Mouse (Mus musculus) heart, embryonic 13.5 days (tissue): ENCODE results near the gene Sema3f. TPM values are rescaled to one million over a fixed set of nuclear protein-coding genes. Genes with fewer than 3 reads are reported as not detected.
A peak's percentile ranks its signal among the peaks of the same experiment; 100 is the strongest.

Experiments used
- ATAC-seq: fragments of 200-750 bp; cut with Nextera tagmentation; 2 replicates; pipeline ENCODE4 v1.8.0; 2017; ENCODE audit warnings: moderate TSS enrichment; ENCODE audit not compliant: insufficient number of reproducible peaks, low FRiP score, low TSS enrichment; ENCODE audit errors: extremely low read depth
- H3K27ac ChIP-seq: fragments of 300-500 bp; sonication (generic); replicated peaks from 2 replicates; pipeline ENCODE4 v1.5.1; 2015; ENCODE audit warnings: moderate library complexity, mild to moderate bottlenecking, inconsistent platforms
- H3K27me3 ChIP-seq: fragments of 300-500 bp; sonication (generic); replicated peaks from 2 replicates; pipeline ENCODE4 v1.6.1; 2015; ENCODE audit warnings: mild to moderate bottlenecking, inconsistent platforms
- H3K36me3 ChIP-seq: fragments of 300-500 bp; sonication (generic); 2 replicates; pipeline ENCODE4 v1.6.1; 2015; ENCODE audit warnings: mild to moderate bottlenecking, inconsistent platforms
- H3K4me1 ChIP-seq: fragments of 300-500 bp; sonication (generic); 2 replicates; pipeline ENCODE4 v1.6.1; 2015; ENCODE audit warnings: inconsistent platforms
- H3K4me2 ChIP-seq: fragments of 300-500 bp; sonication (generic); 2 replicates; pipeline ENCODE4 v1.6.1; 2015; ENCODE audit warnings: inconsistent platforms, mild to moderate bottlenecking, moderate library complexity
- H3K4me3 ChIP-seq: fragments of 300-500 bp; sonication (generic); 2 replicates; pipeline ENCODE4 v1.5.1; 2015; ENCODE audit warnings: moderate library complexity, mild to moderate bottlenecking, inconsistent platforms
- H3K9ac ChIP-seq: fragments of 300-500 bp; sonication (generic); 2 replicates; pipeline ENCODE4 v1.6.1; 2015; ENCODE audit warnings: inconsistent platforms, mild to moderate bottlenecking, moderate library complexity
- H3K9me3 ChIP-seq: fragments of 300-500 bp; sonication (generic); 2 replicates; pipeline ENCODE4 v1.6.1; 2016; ENCODE audit warnings: inconsistent platforms
- WGBS: fragments of 180-500 bp; shearing (Covaris S2); methylation state at CpG from one replicate; pipeline ENCODE4 v1.1.7; 2015; ENCODE audit warnings: mixed read lengths; 5-methylcytosine and 5-hydroxymethylcytosine counted together
- polyA plus RNA-seq: library from polyadenylated mRNA; unstranded; fragments of >200 nt; fragmentation: Nextera tagmentation; extraction: Ambion mirVana; gene quantifications from 2 replicates; pipeline ENCODE4 v1.2.1, GENCODE M21; 2015

Gene Sema3f
- polyA plus RNA-seq, 1 experiment from 2014 or later, result 6.3 TPM

DNA sequence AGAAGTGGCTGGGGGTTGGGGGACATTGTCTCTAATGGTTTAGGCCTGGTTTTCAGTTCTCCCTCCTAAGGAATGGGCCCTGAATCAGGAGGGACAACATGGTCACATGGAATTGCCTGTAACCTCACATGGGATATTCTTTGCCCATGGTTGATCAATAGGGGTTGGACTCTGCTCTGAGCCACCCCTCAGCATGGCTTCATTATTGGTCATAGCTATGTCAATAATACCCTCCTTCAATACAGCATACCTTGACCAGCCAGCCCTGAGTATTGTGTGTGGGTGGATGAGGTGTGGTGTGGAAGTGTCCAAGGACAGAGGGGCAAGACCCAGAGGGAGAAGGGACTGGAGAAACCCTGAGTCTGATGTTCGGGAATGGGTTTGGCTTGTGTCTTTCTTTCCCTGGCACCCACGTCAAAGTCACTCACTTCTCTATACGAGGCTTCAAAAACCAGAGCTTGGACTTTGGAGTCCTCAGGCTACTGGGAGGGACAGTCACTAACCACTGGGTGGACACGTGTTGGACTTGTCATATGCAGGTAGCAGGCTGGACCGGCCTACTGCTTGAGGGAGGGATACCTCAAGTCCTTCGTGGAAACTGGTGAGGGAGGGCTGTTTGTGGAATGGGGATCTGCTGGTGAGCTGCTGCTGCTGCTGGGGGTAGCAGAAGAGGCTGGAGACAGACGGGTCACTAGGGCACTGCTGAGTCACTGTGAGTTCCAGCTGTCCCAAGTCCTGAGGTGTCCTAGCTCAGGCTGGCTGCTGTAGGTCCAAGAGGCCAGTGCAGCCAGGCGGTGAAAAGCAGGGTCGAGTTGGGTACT, 35.5 kb downstream of the Sema3f start:
- no peak overlapping the region for H3K9ac ChIP-seq
- peaks cover 27% of the 10 kb centered on the region for H3K4me1 ChIP-seq
- WGBS, result 60% methylated on average over 9 of the region's 9 CpGs
- no peak overlapping the region for H3K4me3 ChIP-seq
- no peak overlapping the region for H3K4me2 ChIP-seq
- H3K27ac ChIP-seq, result no peak overlapping the region
- H3K9me3 ChIP-seq, result no peaks in the 10 kb centered on the region
- peaks cover 61% of the 10 kb centered on the region for H3K27me3 ChIP-seq
- no peak for ATAC-seq
- H3K36me3 ChIP-seq, result no peaks in the 10 kb centered on the region

DNA sequence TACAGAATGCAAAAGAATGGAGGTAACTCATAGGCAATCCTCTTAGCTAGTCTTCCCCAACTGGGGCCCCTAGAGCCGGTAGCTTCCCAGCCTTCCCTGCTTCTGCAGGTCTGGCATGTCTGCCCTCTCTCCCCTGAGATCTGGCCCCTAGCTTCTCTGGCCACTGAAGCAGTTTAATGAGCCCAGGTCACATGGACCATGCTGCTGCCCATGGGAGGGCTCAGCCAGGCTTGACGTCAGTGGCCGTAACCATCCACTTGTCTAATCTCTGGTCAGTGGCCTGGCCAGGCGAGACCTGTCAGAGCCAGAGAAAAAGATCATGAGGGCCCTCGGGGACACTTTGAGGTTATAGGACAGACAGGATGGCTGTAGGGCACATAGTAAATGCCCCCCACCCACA, 40.0 kb downstream of the Sema3f start:
- H3K27me3 ChIP-seq, result peaks cover 48% of the 10 kb centered on the region
- no peak overlapping the region for H3K4me2 ChIP-seq
- H3K9me3 ChIP-seq, result no peaks in the 10 kb centered on the region
- no peaks in the 10 kb centered on the region for H3K36me3 ChIP-seq
- peaks cover 49% of the 10 kb centered on the region for H3K4me1 ChIP-seq
- no peak for ATAC-seq
- no peak overlapping the region for H3K27ac ChIP-seq
- no peak overlapping the region for H3K9ac ChIP-seq
- WGBS, result 27% methylated on average over 5 of the region's 5 CpGs
- H3K4me3 ChIP-seq, result no peak overlapping the region

DNA sequence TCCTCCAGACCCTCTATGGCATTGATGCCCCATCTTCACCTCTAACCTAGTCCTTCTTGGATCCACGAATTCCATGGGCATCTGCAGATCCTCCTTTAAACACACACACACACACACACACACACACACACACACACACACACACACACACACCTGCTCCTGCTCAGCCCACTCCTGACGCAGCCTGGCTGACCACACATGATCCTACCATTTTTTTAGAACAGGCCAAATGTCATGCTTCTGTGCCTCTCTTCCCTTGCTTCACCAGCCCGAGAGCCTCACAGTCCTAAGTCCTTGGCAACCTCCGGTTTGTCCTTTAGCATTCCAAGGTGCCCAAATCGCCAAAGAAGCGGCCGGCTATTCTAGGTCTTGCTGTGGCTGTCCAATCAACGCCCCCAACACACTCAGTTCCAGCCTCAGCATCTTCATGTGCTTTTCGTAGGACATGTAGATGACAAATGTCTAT, 40.8 kb downstream of the Sema3f start, which contains the start of gene Slc38a3:
TSS of gene Slc38a3 (minus strand) at position 51 of the 466 bp plus-strand sequence.
- Histone ChIP-seq H3K27ac (no peak within 1 kb of the TSS), H3K9ac (no peak within 1 kb of the TSS), H3K4me2 (no peak within 1 kb of the TSS), H3K36me3 (no peaks in the 10 kb centered on the region), H3K27me3 (peaks cover 46% of the 10 kb centered on the region), H3K4me1 (peaks cover 49% of the 10 kb centered on the region), H3K9me3 (no peaks in the 10 kb centered on the region), H3K4me3 (no peak within 1 kb of the TSS)
- no peak for ATAC-seq
- 81% methylated on average over 9 of the region's 9 CpGs for WGBS

DNA sequence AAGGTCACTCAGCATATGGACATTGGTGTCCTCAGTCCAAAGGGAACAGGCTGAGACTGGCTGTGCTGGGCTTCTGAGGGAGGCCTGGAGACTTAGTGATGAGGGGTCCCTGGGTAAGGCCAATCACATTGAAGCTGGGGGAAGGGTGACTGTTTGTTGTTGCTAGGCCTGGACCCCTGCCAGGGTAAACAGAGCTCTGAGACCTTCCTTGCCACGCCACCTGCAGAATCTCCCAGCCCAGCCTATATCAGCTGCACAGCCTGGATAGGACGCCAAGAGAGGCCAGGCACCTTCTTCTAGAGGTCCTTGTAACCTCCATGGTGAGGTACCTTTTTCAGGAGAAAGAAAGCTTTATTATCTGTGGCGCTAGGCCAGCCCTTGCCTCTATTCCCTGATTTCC, 41.4 kb downstream of the Sema3f start:
- Histone ChIP-seq H3K4me2 (no peak overlapping the region), H3K4me1 (peaks cover 49% of the 10 kb centered on the region), H3K4me3 (no peak overlapping the region), H3K9ac (no peak overlapping the region), H3K9me3 (no peaks in the 10 kb centered on the region), H3K36me3 (no peaks in the 10 kb centered on the region), H3K27me3 (peaks cover 40% of the 10 kb centered on the region), H3K27ac (no peak overlapping the region)
- 54% methylated on average over 3 of the region's 3 CpGs for WGBS
- ATAC-seq, result no peak

DNA sequence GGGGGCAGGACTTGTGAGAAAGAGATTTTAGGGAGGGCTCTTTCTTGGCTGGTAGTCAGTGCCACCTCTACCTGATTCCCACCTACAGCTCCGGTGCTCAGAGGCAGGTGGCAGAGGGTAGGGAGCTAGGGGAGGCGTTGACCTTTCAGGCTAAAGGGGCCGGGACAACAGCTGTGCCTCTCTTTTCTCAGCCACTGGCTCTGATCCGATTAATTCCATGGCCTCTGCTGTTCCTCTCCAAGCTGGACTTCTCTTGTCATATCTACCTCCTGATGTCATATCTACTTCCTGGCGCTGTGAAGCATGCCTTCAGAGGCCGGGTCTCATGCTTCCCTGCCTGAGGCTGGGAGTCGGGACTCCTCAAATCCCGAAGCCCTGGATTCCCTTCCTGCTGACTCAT, 42.3 kb downstream of the Sema3f start:
- ATAC-seq, result no peak
- Histone ChIP-seq H3K4me1 (peaks cover 49% of the 10 kb centered on the region), H3K4me2 (peak overlapping the region; percentile 97), H3K9ac (peak overlapping the region; percentile 81), H3K4me3 (no peak overlapping the region), H3K9me3 (no peaks in the 10 kb centered on the region), H3K27me3 (peaks cover 40% of the 10 kb centered on the region), H3K27ac (no peak overlapping the region), H3K36me3 (no peaks in the 10 kb centered on the region)
- WGBS, result 29% methylated on average over 8 of the region's 8 CpGs

DNA sequence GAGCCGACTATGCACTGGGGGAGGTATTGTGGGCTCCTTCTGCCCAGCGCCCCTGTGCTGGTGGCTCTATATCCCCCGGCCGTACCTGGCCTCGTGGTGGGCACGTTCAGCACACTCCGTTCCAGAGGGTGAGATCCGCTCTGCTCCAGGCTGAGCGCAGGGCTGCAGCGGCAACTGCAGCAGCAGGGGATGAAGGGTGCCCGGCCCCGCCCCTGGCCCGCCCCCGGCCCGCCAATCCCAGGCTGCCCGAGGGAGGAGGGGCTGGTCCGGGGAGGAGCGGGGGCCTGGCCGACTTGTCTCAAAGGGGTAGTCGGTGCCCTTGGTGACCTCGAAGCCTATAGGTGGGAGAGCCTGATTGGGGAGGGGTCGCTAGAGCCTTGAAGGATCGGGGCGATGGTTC, 43.1 kb downstream of the Sema3f start:
- Histone ChIP-seq H3K4me1 (peaks cover 49% of the 10 kb centered on the region), H3K27ac (no peak overlapping the region), H3K9me3 (no peaks in the 10 kb centered on the region), H3K4me2 (peak overlapping the region; percentile 97), H3K36me3 (no peaks in the 10 kb centered on the region), H3K4me3 (peak overlapping the region; percentile 57), H3K27me3 (peaks cover 46% of the 10 kb centered on the region), H3K9ac (peak overlapping the region; percentile 81)
- ATAC-seq, result peak; percentile 60
- under 1% methylated on average over 24 of the region's 24 CpGs for WGBS

DNA sequence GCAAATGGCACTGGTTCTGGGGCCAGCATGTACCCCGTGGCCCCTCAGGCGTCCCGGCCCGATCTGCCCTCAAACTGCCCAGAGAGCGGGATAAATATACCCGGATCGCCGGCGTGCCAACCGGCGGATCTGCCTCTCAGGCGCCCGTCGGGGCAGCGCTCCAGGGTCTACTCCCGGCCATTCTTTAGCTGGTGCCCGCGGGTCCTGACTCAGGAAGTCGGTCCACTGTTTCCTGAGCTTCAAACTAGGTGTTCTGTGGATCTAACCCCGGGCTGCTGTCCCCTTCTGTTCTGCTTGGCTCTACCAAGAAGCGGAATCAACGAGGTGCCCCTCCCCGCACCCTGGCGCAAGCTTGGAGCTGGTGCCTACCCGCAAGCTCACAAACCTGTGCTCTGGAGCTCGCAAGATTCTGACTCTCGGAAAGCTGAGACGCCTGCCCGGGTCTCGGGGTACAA, 43.5 kb downstream of the Sema3f start:
- Histone ChIP-seq H3K9me3 (no peaks in the 10 kb centered on the region), H3K9ac (peak overlapping the region; percentile 81), H3K4me2 (peak overlapping the region; percentile 97), H3K4me3 (peak overlapping the region; percentile 57), H3K27ac (no peak overlapping the region), H3K4me1 (peaks cover 49% of the 10 kb centered on the region), H3K27me3 (peaks cover 51% of the 10 kb centered on the region), H3K36me3 (no peaks in the 10 kb centered on the region)
- WGBS, result under 1% methylated on average over 30 of the region's 30 CpGs
- ATAC-seq, result 0 out of 2 replicates have a peak, but pooled peaks have one; percentile 5

DNA sequence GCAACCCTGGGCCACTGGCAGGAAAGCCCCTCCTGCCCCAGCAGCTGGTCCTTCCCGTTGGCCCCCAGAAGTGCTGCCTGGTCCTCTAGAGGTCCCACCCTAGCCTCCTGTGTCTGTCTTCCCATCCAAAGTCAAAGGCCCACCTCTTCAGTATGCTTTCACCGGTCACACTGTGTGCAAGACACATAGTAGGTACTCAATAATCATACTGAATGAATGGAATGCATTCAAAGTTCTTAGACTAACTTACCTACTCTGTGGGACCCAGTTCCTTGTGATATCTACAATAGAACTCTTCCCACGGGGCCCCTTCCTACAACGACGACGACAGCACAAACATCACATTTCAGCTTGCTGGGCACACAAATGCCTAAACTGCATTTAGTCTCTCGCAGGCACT, 45.0 kb downstream of the Sema3f start:
- Histone ChIP-seq H3K4me3 (no peak overlapping the region), H3K27me3 (peaks cover 52% of the 10 kb centered on the region), H3K4me2 (no peak overlapping the region), H3K36me3 (no peaks in the 10 kb centered on the region), H3K9me3 (no peaks in the 10 kb centered on the region), H3K4me1 (peaks cover 44% of the 10 kb centered on the region), H3K9ac (no peak overlapping the region), H3K27ac (no peak overlapping the region)
- 78% methylated on average over 7 of the region's 7 CpGs for WGBS
- no peak for ATAC-seq

DNA sequence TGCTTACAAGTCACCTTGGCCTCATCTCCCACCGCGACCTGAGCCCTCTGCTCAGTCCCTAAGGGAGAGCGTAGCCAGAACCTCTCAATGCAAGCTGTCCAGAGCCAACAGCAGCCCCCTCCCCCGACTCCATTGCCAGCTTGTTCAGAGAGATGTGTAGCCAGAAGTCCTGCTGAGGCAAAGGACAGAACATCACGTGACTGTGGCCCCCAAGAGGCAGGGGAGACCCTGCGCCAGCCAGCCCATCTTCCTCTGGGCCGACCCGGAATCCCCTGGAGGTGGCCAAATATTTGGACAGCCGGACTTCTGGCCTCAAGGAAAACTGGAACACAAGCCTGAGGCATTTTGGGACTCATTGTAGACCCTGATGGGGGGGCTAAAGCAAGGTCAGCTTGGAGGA, 46.8 kb downstream of the Sema3f start:
- Histone ChIP-seq H3K4me3 (no peak overlapping the region), H3K9me3 (no peaks in the 10 kb centered on the region), H3K27ac (no peak overlapping the region), H3K27me3 (peaks cover 49% of the 10 kb centered on the region), H3K4me2 (no peak overlapping the region), H3K4me1 (peaks cover 28% of the 10 kb centered on the region), H3K36me3 (no peaks in the 10 kb centered on the region), H3K9ac (no peak overlapping the region; the same call in 1 of the 2 replicates)
- WGBS, result 66% methylated on average over 9 of the region's 9 CpGs
- ATAC-seq, result no peak

DNA sequence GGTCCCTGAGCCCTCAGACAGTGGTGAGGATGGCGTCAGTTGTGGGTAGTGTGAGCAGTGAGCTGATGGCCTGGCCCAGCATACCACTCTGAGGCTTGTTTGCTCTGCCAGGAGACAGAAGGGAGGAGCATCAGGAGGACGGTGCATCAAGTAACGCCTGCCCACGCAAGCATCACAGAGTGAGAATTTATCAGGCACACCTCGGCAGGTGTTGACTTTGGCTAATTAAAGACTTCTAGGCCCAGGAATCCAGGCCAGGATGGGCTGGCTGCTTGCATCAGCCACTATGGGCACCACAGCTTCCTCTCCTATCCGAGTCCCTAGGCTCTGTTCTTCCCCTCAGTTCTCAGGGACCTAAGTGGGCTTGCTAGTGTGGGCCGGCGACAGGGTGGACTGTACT, 47.9 kb downstream of the Sema3f start:
- H3K9ac ChIP-seq, result no peak overlapping the region
- ATAC-seq, result no peak
- H3K4me1 ChIP-seq, result peaks cover 16% of the 10 kb centered on the region
- no peak overlapping the region for H3K27ac ChIP-seq
- no peaks in the 10 kb centered on the region for H3K36me3 ChIP-seq
- H3K4me3 ChIP-seq, result no peak overlapping the region
- H3K27me3 ChIP-seq, result peaks cover 42% of the 10 kb centered on the region
- no peaks in the 10 kb centered on the region for H3K9me3 ChIP-seq
- 63% methylated on average over 8 of the region's 8 CpGs for WGBS
- no peak overlapping the region for H3K4me2 ChIP-seq

DNA sequence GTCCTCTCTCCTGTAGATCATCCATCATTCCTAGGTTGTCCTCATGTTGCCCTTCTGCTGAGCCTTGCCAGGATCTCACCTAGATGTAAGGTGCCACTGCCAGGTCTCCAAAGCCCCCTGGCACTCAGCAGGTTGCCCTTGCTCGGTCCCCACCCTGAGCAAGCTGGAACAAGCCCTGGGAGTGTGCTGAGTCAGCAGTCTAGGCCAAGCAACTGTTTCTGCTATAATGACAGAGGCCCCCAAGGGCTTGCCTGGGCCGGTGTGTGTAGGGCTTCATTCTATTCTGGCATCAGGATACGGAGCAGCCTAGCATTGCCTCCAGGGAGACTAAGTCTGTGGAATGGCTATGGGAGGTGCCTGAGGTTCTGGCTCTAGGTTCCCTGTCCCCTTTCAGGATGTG, 49.5 kb downstream of the Sema3f start:
- H3K9me3 ChIP-seq, result no peaks in the 10 kb centered on the region
- no peaks in the 10 kb centered on the region for H3K36me3 ChIP-seq
- peaks cover 29% of the 10 kb centered on the region for H3K27me3 ChIP-seq
- H3K27ac ChIP-seq, result no peak overlapping the region
- H3K9ac ChIP-seq, result no peak overlapping the region
- ATAC-seq, result no peak
- H3K4me2 ChIP-seq, result no peak overlapping the region
- 65% methylated on average over 3 of the region's 3 CpGs for WGBS
- no peak overlapping the region for H3K4me3 ChIP-seq
- H3K4me1 ChIP-seq, result peaks cover under 1% of the 10 kb centered on the region; the same call in 1 of the 2 replicates

DNA sequence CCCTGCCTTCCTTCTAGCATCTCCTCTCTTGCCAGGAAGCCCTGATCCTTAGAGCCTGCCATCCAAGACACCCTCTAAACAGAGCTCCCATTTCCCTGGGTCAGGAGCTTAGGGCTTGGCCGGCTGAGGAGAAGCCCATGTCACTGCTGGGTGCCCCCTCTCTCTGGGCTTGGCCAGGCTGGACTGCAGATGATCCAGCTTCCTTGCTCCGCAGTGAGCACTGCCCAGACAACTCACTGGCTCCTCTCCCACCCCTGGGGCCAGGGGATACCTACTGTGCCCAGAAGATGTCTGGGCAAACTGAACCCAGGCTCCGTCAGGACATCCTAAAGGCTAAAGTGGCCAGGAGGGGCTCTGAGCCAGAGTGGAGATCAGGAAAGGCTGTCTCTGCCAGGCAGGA, 50.3 kb downstream of the Sema3f start:
- ATAC-seq, result no peak
- no peaks in the 10 kb centered on the region for H3K36me3 ChIP-seq
- no peak overlapping the region for H3K27ac ChIP-seq
- no peak overlapping the region for H3K4me3 ChIP-seq
- H3K9ac ChIP-seq, result no peak overlapping the region
- no peaks in the 10 kb centered on the region for H3K4me1 ChIP-seq
- peaks cover 22% of the 10 kb centered on the region for H3K27me3 ChIP-seq
- H3K9me3 ChIP-seq, result no peaks in the 10 kb centered on the region
- H3K4me2 ChIP-seq, result no peak overlapping the region
- 80% methylated on average over 3 of the region's 3 CpGs for WGBS
